Mouse (Mus musculus) small intestine, adult 10 weeks (tissue): ENCODE results near the gene Eif1. TPM values are rescaled to one million over a fixed set of nuclear protein-coding genes. Genes with fewer than 3 reads are reported as not detected.

ENCODE experiments used
- polyA plus RNA-seq: library from polyadenylated mRNA; stranded (reverse); fragments of 350-450 nt; fragmentation: Illumina TruSeq; extraction: RNeasy Lipid Tissue Mini Kit (QIAGEN cat#74804); gene quantifications from one replicate; pipeline ENCODE4 v1.2.3, GENCODE M21; 2014; ENCODE audit warnings: low replicate concordance

Gene Eif1
- 1,556 TPM for polyA plus RNA-seq

DNA sequence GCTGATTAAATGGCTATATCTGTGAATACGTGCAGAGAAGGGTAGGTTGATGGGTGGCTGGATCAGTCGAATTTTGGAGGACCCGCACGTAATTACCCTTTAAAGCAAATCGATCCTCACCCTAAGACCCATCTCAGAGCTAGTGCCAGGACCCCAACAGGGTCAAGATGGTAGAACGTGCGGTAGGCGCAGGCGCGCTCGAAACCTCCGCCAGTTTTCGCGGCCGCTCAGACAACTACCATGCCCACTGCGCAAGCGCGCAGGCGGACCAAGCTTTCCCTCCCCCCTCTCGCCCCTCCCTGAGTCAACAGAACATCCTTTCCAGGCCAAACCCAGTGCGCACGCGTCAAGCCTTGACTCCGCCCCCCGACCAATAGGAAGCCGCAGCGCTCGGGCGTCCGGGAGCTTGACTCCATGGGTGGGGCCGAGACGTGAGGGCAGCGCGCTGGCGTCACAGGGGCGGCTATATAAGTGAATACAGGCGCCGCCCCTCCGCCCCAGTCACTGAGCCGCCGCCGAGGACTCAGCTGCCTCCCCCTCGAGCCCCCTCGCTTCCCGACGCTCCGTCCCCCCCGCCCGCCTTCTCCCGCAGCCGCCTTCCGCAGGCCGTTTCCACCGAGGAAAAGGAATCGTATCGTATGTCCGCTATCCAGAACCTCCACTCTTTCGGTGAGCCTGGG, at the start of gene Eif1:
Gene Eif1, plus strand, starts transcription at position 394 of the 680 bp plus-strand sequence.

DNA sequence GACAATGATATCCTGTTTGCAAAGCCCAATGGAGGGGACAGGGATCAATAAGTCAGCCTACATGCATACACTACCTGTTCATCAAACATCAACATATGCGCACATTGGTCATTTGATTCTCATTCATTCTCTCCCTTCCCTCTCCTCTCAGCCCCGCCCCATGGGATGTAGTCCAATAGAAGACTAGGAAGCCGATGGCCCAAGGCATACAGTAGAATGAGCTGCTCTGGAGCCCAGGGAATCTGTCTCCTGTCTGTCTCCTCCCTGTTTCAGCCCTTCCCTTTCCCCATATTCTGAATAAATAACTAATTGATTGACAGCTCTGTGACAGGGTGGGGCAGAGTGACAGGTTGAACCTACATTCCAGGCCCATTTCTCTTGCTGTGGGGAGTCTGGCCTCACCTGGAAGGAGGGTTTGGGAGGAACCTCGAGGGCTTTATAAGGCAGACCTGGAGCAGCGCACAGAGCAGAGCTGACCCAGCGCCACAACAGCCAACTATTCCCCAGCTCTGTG, 14.3 kb downstream of the Eif1 start, which contains the start of gene Gast:
Gene Gast, plus strand, starts transcription at position 464 of the 514 bp plus-strand sequence.

DNA sequence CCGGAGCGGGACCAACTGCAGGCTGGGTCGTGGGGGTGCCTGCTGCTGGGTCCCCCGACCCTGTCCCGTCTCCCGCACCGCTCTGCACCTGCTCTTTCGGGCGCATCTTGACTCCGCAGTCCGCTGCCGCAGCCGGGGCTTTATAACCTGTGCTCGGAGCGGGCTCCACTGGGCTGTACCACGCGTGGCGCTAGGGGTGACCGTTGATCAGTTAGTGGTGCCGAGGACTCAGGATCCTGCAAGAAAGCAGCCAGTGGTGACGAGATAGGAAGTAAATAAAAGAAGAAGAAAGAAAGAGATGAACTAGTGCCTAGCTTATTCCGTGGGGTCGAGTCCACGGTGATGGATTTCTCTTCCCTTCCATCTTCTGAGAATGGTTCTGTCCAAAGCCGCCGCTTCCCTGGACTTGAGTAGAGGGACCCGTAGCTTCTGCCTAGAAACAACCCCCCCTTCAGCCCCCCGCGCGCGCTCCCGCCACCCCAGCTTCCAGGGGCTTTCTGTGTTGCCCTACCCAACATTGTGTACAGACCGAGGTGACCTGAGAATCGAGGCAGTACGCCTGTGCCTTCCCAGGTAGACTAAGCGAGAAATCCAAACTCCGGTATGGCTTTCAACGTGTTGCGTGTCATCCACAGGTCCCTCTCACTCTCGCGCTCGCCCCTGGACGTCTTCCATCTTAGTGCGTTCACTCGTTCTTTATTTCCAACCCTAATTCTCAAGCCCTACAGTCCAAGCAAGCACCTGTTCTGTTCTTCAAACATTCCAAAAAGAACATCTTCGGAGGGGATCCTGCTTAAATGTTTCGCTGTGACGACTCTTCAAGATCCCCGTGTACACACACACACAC, 36.5 kb downstream of the Eif1 start, which contains the start of gene Hap1:
Gene Hap1, minus strand, starts transcription at position 157 of the 847 bp plus-strand sequence.

Other genes starting within 250 kb of the Eif1 start
- gene Krt32, start 231.7 kb upstream of the Eif1 start, polyA plus RNA-seq = not detected
- not detected for gene Krt35, start 223.6 kb upstream of the Eif1 start, polyA plus RNA-seq
- not detected for gene Krt36, start 214.3 kb upstream of the Eif1 start, polyA plus RNA-seq
- not detected for gene Krt13, start 198.3 kb upstream of the Eif1 start, polyA plus RNA-seq
- gene Krt15, start 184.0 kb upstream of the Eif1 start, polyA plus RNA-seq = not detected
- gene Krt19, start 171.2 kb upstream of the Eif1 start, polyA plus RNA-seq = 9.9 TPM
- not detected for gene Krt9, start 126.6 kb upstream of the Eif1 start, polyA plus RNA-seq
- gene Krt14, start 112.3 kb upstream of the Eif1 start, polyA plus RNA-seq = not detected
- not detected for gene Krt16, start 71.0 kb upstream of the Eif1 start, polyA plus RNA-seq
- gene Krt17, start 58.9 kb upstream of the Eif1 start, polyA plus RNA-seq = not detected
- not detected for gene Krt42, start 50.0 kb upstream of the Eif1 start, polyA plus RNA-seq
- gene Gast, start 14.5 kb downstream of the Eif1 start, polyA plus RNA-seq = not detected
- gene Hap1, start 36.2 kb downstream of the Eif1 start, polyA plus RNA-seq = 0.22 TPM
- 3.0 TPM for gene Jup, start 77.9 kb downstream of the Eif1 start, polyA plus RNA-seq
- gene P3h4, start 95.0 kb downstream of the Eif1 start, polyA plus RNA-seq = not detected
- gene Fkbp10, start 95.8 kb downstream of the Eif1 start, polyA plus RNA-seq = not detected
- gene Nt5c3b, start 121.9 kb downstream of the Eif1 start, polyA plus RNA-seq = 3.2 TPM
- gene Klhl10, start 122.0 kb downstream of the Eif1 start, polyA plus RNA-seq = not detected
- gene Klhl11, start 152.9 kb downstream of the Eif1 start, polyA plus RNA-seq = 2.3 TPM
- 28.1 TPM for gene Acly, start 208.1 kb downstream of the Eif1 start, polyA plus RNA-seq
- not detected for gene Ttc25, start 225.7 kb downstream of the Eif1 start, polyA plus RNA-seq